Mouse (Mus musculus): ENCODE measurements around the gene Cd47.

DNA sequence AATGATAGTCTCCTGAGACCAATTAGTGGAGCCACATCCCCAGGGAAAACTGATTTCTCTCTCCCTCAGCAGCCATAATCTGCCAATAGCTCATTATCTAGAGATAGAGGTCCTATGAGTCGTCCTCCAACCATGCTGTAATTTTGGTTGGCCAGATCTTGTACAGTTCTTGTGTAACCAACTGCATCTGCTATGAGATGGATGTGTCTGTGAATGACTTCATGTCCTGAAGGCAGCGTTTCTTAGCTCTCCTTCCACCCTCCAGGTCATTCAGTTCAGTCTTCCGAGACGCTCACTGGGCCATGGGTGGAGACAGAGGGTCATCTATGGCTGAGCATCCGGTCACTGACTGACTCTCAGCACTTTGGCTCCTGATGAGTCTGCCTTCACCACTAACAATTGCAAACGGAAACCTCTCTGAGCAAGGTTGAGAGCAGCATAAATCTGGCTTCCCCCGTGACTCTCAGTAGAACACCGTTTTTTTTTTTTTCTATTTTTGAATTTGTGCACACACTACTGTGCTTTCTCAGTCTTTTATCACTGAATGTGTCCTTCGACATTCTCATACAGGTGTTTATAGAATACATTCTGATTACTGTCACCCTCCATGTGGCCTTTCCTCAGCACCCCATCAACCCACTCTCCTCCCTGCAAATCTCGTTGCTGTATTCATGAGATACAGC is 104.1 kb downstream of the Cd47 start:
- TF ChIP-seq CTCF (IDR thresholded peaks at IDR 0.05; ENCODE audit: low read depth, low read length) (no peak), POLR2A (IDR thresholded peaks at IDR 0.05; ENCODE audit: extremely low read depth, insufficient read depth, low read length) (no peak)

Measured in liver, adult 2 months (tissue).